Mouse (Mus musculus) monocyte, adult 5-6 weeks (primary cell): ENCODE measurements around the gene Abcc8. TPM values are rescaled to one million over a fixed set of nuclear protein-coding genes. Genes with fewer than 3 reads are reported as not detected.

Source experiments
- ATAC-seq: fragments of 153-309, 156-312 bp; replicated peaks from 2 replicates; pipeline ENCODE4 v1.8.0; 2017; ENCODE audit warnings: mild to moderate bottlenecking; ENCODE audit not compliant: low TSS enrichment, insufficient number of reproducible peaks, severe bottlenecking, poor library complexity, low FRiP score
- total RNA-seq: library from RNA; stranded (forward); fragments of 200-1000, 200-491, 200-594 nt; gene quantifications from 3 replicates; pipeline ENCODE4 v1.2.3, GENCODE M21; 2017

The Abcc8 gene
- total RNA-seq, 1 experiment from 2014 or later, result not detected

DNA sequence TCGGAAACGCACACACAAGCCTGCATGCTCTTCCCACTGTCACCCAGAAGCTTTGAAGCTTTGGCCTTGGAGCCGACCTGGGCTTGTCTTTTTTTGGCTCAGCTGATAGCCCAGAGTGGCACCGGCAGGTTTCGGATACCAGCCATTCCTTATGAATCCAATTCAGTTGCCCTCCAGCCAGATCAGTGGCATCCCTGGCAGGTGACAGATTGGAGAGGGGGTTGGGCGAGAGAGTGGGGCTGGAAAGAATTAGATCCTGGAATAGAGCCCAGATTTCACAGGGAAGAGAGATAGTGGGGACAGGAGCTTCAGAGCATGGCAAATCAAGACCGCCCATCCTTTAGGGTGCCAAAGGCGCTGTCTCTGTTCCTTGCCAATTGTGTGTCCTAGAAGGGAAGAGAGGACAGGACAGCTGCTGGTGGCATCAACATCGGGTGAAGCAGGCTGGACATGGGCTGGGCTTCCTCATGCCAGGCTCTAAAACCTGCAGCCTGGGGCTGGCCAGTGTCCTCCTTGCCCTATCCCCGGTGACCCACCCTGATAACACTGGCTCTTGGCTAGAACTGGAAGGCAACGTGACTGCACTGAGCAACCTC lies 17.6 kb downstream of the Abcc8 start:
- ATAC-seq, result no peak

DNA sequence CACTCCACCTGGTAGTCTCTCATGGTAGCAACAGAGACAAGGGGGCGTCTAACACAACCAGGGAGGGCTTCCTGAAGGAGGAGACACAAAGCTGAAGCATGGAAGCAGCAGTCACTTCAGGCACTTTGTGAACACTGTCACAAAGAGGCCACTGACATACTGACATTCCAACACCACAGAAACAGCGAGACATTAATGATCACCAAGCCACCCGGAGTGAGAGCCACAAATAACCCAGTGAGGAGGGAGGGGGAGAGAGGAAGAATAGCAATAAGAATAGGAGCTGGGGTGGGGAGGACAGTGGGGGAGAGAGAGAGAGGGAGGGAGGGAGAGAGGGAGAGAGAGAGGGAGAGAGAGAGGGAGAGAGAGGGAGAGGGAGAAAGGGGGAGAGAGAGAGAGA lies 18.2 kb downstream of the Abcc8 start:
- ATAC-seq, result no peak

DNA sequence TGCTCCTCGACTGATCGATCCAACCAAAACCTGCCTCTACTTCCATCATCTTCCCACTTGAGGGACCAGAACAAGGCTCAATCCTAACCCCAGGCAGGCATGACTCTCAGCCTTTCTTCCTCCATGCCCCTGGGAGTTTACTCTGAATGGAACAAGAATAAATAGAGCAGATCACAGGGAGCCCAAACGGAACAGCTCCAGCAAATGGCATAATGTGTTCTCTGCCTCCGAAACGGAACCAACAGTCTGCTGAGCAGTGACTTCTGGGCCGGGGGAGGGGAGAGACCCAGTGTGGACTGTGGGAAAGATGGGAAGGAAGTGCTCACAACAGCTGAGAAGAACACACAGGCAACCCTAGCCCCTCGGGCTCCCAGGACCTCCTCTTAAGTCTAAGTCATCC lies 22.1 kb downstream of the Abcc8 start:
- no peak for ATAC-seq

DNA sequence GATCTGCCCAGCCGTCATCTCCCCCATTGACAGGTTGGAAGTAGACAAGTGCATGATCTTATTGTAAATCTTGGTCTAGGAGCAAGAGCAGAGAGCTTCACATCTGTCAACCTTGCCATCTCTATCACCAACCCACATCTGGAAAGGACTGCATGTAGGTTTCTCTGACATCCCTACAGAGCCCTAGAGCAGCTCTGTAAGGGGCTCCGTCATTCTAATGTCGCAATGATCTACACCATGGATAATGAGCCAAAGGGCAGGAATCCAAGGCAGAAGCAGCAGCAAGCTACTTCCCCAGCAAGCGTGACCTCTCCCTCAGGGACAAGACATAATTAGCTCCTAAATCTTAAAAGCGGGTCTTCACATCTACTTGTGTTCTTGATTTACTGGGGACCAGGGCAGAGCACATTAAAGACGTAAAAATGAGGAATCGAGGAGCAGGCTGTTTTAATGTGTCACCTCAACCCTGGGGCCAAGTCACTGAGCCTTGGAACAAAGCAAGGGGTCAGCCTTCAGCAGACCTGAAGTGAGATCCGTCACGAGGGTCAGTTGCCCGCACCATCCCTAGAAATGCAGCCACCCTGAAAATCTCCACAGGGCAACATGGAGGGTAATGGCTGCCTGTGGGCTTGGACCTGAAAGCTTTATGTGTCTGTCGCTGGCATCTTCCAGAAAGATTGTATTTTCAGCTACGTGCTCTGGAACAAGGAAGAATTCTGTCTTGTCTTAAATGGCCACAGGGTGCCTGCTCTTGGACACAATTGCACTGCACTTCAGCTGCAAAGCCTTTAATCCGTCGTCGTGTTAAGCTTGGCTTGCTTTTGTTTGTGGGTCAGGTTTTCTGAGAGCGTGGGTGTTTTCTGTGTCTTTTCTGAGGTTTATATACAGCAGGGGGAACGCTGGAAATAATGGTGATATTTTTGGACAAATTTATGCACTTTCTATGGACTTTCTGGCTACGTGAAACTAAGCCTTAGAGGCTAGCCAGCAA lies 25.0 kb downstream of the Abcc8 start:
- no peak for ATAC-seq

DNA sequence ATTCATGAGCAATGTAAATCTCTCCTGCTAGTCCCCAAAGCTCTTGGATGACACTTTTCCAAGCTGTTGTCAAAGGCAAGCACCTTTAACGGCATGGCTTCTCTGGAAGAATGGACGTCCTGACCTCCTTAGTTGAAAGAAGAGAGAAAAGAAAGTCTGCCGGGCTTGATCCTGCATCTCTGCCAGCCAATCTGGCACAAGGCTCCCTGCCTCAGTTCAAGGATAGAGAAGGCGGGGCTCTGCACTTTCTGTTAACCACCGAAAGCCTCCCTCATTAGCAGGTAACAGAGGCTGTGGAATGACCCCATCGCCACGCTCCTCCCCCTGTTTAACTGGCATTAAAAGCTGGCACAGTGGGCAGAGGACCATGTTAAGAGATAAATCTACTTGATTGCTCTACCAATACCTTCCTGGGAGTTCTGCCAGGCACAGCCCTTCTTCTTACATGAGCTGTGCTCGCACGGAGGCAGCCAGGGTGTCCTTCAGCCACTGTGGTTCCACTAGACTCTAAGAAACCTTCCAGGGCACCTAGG lies 26.9 kb downstream of the Abcc8 start:
- ATAC-seq, result no peak

DNA sequence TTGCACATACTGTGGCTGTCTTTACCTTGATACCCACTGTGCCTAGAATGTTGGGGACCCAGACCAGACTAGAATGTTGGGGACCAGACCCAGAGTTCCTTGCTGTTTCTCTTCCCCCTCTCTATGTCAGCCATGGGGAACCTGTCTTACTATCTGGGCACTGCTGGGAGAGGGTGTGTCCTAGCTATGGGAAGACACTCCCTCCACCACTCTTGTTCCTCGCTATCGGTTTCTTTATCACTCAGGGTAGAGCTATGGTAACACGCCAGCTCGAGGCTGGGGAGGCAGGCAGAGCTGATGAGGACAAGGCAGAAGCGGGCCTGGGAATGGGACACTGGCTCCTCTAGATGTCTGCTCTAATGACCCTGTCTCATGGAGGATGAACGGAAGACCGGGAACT lies 32.4 kb downstream of the Abcc8 start:
- ATAC-seq, result no peak

DNA sequence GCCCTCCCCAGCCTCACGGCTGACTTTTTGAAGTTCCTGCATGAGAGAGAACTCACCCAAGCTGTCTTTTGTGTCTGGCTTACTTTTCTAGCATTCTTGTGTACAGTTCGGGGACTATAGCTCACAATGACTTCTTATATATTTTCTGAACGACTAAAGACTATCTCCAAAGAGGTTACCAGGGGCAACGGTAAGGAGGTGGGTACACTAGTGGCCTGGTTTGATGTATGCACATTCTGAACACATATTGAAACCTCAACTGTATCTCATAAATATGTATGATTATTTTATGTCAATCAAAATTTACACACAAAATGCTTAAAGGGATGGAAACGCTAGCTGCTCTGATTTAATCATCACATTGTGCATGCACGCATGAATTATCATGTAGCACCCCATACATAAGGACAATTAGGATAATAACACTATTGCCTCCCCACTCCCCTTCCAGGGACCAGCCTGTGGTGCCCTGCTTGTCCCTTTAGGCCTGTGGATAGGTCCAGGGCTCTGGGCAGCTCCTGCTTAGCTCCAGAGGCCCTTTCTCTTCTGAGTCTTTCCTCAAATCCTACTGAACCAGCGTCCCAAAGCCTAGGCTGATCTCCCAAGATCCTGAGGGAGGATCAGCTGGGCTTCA lies 33.0 kb downstream of the Abcc8 start:
- ATAC-seq, result no peak

DNA sequence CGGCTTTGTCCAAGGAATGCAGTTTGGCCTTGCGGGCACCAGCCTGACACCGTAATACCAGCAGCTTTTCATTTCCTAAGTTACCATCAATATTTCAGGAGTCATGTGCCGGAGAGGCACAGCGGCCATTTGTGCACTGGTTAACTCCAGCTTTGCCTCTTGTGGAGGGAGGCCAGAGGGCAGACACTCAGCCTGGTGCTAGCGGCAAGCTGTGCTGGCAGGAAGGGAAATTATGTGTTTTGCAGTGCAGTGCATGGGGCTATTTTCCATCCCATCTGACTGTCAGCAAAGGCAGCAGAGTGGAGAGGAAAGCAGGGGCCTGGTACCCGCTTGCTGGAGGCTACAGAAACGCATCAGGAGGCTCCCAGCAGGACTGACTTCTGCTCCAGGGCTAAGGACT lies 35.8 kb downstream of the Abcc8 start:
- ATAC-seq, result no peak

DNA sequence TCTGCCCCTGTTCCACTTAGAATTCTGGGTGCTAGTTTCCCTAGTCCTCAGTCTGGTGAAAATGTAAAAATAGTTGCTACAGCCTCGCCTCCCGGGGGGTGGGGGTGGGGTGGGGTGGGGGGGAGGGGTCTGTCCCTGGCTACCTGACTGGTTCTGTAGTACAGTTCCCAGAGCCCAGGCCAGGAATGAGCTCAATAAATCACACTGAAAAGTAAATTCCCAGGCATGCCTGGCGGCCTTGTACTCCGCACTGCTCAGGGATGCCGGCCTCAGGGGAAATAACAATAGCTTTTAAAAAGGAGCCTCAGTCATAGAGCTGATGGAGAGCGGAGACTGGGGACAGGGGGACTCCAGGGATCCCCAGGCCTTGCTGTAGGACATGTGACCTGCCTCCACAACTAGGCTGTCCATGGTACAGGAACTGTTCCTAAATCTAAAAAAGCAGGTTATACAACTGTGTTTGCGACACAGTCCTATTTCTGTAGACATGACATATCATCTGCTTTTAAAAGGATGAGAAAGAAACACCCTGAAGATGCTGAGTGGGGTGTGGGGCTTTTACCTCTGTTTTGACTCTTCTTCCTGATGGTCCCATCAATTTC lies 41.4 kb downstream of the Abcc8 start:
- no peak for ATAC-seq

DNA sequence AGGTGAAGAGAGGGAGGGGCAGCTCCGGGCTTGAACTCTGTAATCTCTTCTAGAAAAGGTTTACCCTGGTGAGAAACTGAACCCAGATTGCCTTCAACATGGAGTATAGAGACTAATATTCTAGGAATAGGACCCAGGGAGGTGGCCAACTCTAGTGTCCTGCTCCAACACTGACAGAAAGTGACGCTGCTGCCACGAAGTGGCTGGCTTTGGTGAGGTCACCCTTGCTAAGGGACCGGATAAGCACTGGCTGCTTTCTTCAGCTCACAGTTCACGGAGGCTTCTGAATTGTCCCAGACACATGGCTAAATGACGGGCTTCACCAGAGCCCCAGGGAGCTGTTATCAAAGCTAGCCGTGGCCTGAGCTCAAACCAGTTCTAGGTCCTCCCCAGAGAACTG lies 46.0 kb downstream of the Abcc8 start:
- ATAC-seq, result no peak

DNA sequence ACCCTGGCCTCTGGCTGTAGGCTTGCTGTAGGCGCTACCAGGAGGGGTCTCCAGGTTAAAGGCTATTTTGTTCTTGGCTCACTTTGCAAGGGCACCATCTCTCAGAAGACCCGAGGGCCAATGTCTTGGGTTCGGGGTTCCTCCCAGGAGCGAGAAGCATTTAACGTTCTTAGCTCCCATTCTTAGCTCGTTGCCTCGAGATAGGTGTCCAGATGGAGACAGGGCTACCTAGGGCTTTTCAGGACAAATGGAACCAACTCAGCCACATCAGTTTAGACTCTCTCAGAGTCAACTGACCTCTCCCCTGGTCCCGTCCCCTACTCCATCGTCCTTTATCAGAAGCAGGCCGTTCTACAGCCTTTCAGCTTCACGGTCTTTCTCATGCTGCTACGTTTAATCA lies 47.6 kb downstream of the Abcc8 start:
- ATAC-seq, result no peak

DNA sequence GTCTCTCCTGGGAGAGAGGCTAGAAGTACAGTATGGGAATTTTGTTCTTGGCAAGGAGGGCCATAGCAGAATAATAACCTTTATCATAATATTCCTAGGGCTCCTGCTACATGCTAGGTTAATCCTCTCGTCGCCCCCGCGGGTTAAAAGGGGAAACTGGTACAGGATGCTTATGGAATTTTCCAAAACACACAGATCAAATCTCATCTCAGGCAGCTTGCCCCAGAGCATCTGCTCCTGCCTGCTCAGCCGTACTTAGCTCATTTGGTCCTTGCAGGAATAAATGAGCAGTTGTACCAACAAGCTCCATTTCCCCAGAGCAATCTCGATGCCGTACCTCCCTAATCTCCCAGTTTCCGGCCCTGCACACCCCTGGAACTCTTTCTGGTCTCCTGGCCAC lies 48.0 kb downstream of the Abcc8 start:
- ATAC-seq, result no peak

DNA sequence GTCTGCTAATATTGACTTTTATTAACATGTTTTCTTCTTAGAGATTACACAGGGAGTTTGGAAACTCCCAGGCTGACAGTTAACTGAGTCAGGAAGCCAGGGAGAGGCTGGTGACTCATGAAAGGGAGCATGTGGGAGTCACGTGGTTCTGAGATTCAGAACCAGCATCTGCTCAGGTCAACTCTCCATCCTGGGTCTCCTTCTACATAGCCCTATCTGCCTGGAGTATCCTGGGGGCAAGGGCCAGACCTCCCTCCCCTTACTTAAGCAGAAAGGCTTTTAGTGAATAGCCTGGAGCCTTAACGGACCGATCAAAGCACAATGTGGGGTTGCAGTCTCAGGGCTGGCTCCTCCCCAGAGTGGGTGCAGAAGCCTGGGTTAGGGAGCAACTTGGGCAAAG lies 48.6 kb downstream of the Abcc8 start:
- no peak for ATAC-seq

DNA sequence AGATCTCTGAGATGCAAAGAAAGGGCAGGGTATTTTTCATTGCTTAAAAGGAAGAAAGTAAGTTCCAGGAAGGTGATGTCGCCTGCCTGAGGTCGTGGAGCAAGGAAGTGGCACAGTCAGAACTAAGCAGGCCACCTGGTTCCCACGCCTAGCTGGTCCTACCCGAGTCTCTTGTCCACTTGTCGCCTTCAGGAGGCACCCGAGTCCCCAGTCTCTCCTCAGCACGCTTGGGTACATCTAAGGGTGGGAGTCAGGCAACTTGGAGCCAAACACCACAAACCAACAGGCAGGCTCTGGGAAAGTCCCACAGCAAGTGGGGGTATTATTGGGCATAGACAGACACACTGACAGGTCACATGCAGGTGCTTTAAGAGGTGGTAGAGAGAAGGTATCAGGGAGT lies 49.1 kb downstream of the Abcc8 start:
- no peak for ATAC-seq

DNA sequence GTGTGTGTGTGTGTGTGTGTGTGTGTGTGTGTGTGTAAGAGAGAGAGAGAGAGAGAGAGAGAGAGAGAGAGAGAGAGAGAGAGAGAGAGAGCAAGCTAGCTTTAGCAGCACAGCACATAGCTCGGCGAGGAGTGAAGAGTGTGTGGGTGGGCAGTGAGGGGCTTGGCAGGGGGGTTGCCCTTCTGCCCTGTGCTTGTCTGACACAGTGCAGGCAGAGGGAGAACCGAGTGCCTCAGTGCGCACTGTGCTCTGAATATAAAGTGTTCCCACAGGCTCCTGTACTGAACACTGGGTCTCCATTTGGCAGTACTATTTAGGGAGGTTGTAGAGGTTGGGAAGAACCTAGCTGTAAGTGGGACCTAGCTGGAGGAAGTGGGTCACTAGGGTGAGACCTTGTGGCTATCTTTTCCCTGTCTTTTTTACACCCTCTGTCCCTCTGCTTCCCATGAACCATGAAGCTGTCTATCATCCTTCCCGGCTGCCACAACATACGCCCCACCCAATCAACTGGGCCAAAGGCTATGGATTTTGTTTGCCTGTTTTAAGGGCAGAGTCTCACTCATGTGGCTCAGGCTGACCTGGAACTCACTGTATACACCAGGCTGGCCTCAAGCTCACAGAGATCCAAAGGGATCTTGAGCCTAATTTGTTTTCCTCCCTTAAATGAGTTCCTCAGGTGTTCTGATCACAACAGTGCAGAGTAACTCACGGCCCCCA lies 50.2 kb downstream of the Abcc8 start:
- ATAC-seq, result no peak

DNA sequence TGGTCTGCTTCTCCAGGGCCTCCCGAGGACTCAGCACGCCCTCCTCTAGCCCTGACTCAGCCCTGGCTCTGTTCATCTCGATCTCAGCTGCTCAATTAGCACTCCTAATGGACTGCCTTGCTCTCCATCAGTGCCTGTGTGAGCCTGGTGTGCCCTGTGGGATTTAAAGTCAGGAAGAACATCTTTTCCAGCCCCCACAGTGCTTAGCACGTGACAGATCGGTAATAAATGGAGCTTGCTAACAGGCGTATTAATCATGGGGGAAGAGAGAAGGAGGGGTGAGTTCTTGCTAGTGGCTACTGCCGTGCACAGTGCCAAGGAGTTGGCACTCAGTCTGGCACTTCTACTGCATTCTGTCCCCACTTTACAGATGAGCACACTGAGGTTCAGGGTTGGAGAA lies 51.6 kb downstream of the Abcc8 start:
- no peak for ATAC-seq

DNA sequence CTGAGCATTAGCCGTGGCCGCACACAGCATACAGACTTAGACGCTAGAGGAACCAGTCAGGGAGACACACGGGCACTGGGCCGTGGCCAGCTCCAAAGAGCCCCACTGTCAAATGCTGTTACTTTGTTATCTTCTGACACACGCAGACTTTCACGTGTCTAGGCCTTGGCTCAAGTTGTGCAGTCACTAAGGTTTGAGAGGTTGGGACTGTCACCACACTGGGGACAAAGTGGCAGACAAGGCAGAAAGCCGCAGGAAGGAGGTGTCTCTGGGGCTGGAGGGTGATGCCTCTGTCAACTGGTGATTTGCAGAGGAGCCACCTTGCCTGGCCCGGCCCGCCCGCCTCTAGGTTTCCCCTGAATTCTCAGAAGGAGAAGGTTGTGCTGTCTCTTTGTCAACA lies 54.5 kb downstream of the Abcc8 start:
- ATAC-seq, result no peak

DNA sequence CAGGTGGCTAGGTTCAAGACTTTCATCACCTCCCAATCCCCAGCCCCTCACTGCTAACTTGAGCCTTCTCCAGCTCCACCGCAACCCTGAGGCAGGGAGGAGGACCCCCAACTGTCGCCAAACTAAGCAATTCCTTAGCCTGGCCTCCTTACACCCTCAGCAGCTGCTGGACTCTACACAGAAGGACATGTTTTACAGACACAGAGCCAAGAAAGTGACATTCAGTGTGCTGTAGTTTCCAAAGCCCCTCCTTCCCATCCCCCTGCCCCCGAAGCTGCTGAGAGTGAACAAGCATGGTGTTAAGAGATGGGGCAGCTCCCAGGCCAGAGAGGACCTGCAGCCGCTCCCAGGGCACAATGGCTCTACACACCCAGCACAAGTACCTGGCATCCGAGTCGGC lies 55.4 kb downstream of the Abcc8 start:
- ATAC-seq, result no peak

DNA sequence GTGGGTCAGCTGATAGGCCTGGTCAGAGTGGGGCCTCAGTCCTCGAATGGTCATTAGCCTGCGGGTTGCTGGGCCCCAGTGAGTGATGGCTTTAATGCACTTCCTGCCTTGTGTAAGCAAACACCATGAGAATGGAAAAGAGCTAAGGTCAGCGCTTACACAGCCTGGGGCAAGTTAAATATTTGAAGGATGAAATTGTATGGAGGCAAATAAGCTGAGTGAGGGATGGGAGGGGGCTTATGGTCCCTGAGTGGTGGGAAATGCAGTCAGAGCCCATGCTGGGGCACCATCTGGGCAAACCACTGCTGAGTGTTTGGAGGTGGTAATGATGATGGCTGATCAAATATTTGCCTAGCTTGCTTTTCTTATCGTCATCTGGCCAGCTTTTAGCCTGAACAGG lies 56.9 kb downstream of the Abcc8 start:
- no peak for ATAC-seq
